Mouse (Mus musculus) regulatory T cell (primary cell): ENCODE measurements at regions not wholly inside any gene's neighbourhood (a gene's known extent, or its start where the extent isn't known, plus 50 kb on each side); places are given as distances from the start of the nearest gene placed in this dataset.
"Not testable (repeated sequence)": the region's sequence is repeated elsewhere in the genome, so short reads cannot be mapped to it uniquely, and the experiment has no call there.

Source experiments
- in situ Hi-C: fragments of 300-600 bp; cut with MboI, MseI; formaldehyde crosslinking; loops from one replicate; pipeline ENCODE4 v1.15.1; 2025; ENCODE audit warnings: high pct_unique_total_duplicates

- in situ Hi-C loops = no loop called here
These were observed 65.4 kb downstream of the Chst1 start for GRCm38 (mm10) chr2:92664939-92665338.

GRCm38 (mm10) chr2:92667192-92667591, 67.7 kb downstream of the Chst1 start:
- in situ Hi-C loops = no loop called here

DNA sequence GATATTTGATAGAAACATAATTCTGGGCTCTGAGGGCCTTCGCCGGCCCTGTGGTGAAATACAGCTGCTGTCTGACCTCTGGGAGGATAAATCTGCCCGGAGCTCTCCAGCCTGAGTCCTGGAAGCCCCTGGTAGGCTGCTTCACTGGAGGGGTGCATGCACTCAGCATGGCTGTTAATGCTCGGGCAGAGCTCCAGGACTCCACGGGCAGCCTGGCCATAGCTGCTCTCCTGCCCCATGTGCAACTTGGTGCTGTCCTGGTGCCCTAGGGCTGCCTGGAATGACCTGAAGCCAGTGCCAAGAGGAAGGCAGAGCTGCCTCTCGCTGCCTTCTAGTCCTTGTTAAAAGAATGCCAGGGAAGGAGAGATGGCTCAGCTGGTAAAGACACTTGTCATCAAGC, 68.2 kb downstream of the Chst1 start:
- in situ Hi-C loops = no loop called here

- in situ Hi-C loops = not testable (repeated sequence)
These were observed 70.0 kb downstream of the Chst1 start for GRCm38 (mm10) chr2:92669431-92670081.

DNA sequence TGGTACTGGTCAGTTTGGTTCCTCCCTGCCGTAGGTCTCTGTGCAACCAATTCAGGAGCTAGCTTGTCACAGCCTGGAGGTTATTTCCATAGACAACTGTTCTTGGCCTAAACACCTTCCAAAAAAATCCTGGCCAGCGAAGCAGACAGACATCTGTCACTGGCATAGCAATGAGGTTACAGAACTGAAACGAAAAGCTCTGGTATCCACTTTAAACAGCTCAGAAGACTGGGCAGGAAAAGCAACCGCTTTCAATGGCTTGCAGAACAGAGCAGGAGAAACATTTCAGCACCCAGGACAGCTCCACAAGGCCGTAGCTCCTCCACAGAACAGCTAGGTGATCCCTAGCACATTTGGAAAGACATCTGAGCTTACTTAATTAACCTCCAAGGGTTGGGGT, 72.1 kb downstream of the Chst1 start:
- in situ Hi-C loops = no loop called here

DNA sequence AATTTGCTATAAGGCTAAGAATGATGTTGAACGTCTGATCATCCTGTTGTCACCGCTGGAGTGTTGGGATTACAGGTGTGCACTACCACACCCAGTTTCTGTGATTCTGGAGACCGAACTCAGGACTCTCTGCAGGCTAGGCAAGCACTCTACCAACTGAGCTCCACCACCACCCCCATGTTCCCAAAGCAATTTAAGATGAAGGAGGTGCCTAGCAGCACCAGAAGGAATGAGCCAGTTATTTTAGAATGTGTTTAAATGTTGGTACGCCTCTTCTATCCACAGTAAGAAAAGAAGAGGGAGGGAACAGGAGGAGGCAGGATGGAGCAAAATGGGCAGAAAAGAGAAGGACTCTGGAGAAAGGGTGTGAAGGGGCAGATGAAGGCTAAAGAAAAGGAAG, 72.6 kb downstream of the Chst1 start:
- in situ Hi-C loops = no loop called here

GRCm38 (mm10) chr2:92673064-92673813, 73.7 kb downstream of the Chst1 start:
- in situ Hi-C loops = no loop called here

GRCm38 (mm10) chr2:92673931-92674330, 74.4 kb downstream of the Chst1 start:
- in situ Hi-C loops = no loop called here

GRCm38 (mm10) chr2:92675247-92675646, 75.7 kb downstream of the Chst1 start:
- in situ Hi-C loops = no loop called here

DNA sequence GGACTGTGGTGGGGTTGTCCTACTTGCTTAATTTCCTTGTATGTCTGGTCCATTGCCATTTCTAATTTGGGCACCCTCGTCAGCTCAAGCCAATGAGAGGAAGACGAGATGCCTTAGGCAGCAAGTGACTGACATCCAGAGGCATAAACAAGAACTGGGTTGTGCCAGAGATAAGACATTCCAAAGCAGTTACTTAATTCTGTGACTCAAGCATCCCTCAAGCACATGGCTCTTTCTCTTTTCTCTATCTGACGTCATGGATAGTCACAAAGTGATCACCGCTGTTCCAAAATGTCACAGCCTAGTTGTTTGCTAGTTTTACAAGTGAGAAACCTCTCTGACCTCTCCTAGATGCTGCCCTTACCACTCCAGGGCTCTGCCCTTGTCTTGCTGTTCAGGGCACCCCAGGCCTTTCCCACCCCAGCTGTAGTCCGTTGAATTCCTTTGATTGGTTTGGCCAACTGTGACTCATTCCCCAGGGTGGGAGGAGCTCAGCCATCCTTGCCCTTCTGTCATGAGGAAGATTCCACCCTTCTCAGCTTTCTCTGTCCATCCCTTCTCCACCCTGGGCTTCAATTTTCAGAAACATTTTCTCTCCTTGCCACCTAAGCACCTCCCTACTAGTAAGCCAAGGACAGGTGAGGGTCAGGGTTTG, 78.9 kb downstream of the Chst1 start:
- in situ Hi-C loops = no loop called here

GRCm38 (mm10) chr2:92678999-92679704, 79.6 kb downstream of the Chst1 start:
- in situ Hi-C loops = no loop called here

DNA sequence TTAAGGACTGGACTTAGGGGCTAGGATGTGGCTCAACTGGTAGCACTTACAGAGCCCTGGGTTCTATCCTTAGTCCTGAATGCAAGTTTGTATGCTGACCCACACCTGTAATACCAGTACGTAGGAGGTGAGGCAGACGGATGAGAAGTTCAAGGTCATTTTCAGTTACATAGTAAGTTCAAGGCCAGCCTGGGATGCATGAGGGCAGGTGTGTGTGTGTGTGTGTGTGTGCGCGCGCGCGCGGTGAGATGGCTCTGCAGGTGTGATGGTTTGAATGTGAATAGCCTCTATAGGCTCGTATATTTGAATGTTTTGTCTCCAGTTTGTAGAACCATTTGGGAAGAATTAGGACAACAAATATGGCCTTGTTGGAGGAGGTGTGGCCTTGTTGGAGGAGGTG, 82.7 kb downstream of the Chst1 start:
- in situ Hi-C loops = loop anchor here (10.0 kb wide), 1 partner anchor 1467 kb away; no protein-coding TSS in a partner anchor

DNA sequence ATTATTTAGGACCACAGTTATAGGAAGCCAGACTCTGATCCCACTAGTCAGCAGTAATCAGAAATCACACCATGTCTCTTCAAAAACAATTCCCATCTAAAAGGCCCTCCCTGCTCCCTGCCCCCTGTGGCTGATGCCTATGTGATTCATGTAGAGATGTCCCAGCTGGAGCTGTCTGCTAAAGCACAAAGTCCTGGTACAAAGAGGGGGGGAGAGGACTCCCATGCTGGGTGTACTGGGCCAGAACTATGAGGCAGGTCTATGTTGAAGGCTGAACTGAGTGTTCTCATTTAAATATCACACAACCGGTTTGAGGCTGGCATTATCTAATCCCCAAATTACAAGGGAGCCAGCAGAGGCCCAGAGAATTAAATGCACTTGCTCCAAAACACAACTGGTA, 88.2 kb downstream of the Chst1 start:
- in situ Hi-C loops = loop anchor here (10.0 kb wide), 1 partner anchor 1473 kb away; no protein-coding TSS in a partner anchor

GRCm38 (mm10) chr2:92689203-92689602, 89.7 kb downstream of the Chst1 start:
- in situ Hi-C loops = loop anchor here (10.0 kb wide), 1 partner anchor 1474 kb away; no protein-coding TSS in a partner anchor

DNA sequence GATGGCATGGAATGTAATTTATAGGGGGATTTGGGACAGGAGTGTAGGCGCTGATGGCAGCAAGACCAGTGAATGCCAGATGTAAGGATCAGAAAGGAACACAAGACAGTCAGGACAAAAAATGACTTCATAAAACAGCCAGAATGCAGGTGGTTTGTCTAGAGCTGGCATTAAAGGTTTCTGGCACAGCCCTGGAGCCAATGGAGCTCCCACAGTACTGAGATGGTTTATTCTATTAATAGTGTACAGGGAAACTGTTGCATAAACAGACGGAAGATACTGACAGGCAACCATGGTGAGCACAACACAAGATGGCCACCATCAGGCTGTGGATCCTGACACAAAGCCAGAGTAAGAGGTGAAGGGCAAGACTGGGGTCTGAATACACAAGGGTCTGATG, 90.8 kb downstream of the Chst1 start:
- in situ Hi-C loops = no loop called here

GRCm38 (mm10) chr2:92691438-92691837, 91.9 kb downstream of the Chst1 start:
- in situ Hi-C loops = no loop called here

- in situ Hi-C loops = no loop called here
These were observed 93.1 kb downstream of the Chst1 start for GRCm38 (mm10) chr2:92692623-92693022.

DNA sequence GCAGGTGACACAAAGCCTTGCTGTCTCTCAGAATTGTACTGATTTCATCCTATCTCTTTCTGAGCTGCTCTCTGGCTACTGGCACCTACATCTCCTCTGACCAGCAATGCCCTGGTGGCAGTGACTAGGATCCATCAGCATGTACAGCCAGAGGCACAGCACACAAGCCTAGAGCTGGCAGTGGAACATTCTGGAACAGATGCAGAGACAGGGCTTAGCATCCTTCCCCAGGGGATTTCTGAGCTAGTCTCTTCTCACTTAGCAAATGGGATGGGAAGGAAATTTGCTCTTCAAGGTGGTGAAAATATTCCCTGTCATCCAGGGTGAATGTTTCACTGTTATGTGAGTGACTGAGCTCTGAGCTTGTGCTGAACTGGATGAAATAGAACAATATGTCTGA, 93.5 kb downstream of the Chst1 start:
- in situ Hi-C loops = no loop called here

DNA sequence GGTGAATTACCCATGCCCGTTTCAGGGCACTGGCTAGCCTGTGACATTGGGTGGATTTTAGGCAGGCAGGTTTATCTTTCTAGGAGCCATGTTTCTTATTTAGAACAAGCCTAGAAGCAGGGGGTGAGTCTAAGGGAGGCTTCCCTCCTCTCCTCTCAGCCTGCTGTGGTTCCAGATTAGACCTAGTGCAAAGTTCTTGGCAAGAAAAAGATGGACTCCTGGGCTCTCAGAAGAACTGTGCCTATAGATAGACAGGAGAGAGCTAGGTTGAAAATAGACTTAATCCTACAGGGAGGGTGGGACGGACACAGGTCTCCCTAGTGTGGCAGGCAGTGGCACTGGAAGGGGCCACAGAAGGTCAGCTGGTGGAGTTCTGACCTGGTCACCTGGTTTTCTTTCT, 95.3 kb downstream of the Chst1 start:
- in situ Hi-C loops = no loop called here

DNA sequence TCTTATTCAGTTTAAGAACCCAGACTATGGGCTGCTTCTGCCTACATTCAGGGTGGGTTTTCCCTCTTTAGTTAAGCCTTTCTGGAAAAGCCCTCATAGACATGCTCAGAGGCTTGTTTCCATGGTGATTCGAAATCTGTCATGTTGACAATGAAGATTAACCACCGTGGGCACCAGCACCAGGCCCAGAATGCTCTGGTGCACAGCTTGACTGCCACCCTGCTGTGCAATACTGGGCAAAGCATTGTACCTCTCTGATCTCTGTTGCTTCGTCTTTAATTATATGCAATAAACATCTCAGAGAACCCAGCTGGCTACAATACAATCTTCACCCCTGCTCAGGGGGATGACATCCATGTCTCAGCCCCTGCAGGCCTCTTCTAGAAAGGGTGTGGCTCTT, 96.4 kb downstream of the Chst1 start:
- in situ Hi-C loops = no loop called here

GRCm38 (mm10) chr2:92697721-92698120, 98.2 kb downstream of the Chst1 start:
- in situ Hi-C loops = no loop called here

DNA sequence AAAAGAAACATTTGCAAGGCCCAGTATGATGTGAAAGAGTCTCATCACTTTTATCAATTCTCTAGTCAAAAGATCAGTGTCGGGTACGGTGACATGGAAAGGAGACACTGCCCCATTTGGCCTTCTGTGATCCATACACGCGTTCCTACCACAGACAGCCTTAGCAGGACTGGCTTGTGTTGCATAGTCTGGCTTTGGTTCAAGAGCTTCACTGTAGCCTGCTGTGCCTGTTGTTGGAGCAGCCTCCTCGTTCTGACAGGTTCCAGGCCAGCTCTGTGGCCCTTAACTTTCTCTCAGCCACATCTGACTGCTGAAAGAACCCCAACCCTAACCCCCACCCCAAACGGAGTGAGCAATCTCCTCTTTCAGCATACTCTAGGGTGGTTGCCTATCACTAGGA, 99.9 kb downstream of the Chst1 start:
- in situ Hi-C loops = no loop called here
